Mouse (Mus musculus) embryonic fibroblast, embryonic 13.5 days (primary cell): ENCODE measurements around the gene Zfp383.

Source experiments
- CTCF ChIP-seq: IDR thresholded peaks from 2 replicates; pipeline ENCODE4 v1.5.1; 2011; ENCODE audit warnings: mild to moderate bottlenecking, control low read depth, low read length, moderate library complexity, borderline replicate concordance; ENCODE audit not compliant: insufficient read depth
- POLR2A ChIP-seq: IDR thresholded peaks from 2 replicates; pipeline ENCODE4 v1.6.1; 2011; ENCODE audit warnings: low read depth, mild to moderate bottlenecking, control low read depth, low read length, moderate library complexity

GRCm38 (mm10) chr7:29907206-29907605 is 817 bp upstream of the Zfp383 start:
- no peak for TF ChIP-seq POLR2A
- TF ChIP-seq CTCF: no peak
